Mouse (Mus musculus): ENCODE results near the gene Bcl2l2.

The Bcl2l2 gene

DNA sequence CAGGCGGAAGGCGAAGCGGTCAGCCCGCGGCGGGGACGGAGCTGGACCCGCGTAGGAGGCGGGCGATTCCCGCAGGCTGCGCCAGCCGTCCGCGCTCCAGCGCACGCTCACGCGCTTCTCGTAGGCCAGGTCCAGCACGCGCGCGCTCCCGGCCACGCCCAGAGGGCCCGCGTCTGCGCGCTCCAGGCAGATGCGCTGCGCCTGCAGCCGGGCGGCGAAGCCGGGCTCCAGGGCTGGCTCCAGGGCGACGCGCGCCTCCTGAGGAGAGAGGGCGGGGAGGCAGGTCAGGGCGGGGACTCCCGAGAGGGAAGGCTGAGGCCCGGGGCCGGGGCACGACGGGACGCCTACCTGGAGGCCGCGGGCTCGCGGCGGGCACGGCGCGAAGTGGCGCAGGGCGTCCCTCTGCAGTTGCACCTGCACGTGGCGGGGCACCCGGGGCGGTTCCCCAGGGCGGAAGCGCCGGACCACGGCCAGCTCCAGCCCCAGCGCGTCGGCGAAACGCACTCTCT lies 6.6 kb upstream of the Bcl2l2 start:
- ChIA-PET CTCF (interaction anchor here in 3 of 4 experiments (0.5 to 1.2 kb wide), 5 partner anchors 10 to 138 kb away, joined by 3 to 8 read pairs (median 3); partner anchors contain the start of gene Ngdn (in 1 of the 3)), POLR2A (interaction anchor here (0.7 to 3.0 kb wide), 17 partner anchors 9 to 201 kb away, joined by 3 to 12 read pairs (median 4); partner anchors contain the start of genes Efs (in 2 of the 4), Acin1 (in 1 of the 4), Cebpe (in 1 of the 4) and Ngdn (in 1 of the 4))

DNA sequence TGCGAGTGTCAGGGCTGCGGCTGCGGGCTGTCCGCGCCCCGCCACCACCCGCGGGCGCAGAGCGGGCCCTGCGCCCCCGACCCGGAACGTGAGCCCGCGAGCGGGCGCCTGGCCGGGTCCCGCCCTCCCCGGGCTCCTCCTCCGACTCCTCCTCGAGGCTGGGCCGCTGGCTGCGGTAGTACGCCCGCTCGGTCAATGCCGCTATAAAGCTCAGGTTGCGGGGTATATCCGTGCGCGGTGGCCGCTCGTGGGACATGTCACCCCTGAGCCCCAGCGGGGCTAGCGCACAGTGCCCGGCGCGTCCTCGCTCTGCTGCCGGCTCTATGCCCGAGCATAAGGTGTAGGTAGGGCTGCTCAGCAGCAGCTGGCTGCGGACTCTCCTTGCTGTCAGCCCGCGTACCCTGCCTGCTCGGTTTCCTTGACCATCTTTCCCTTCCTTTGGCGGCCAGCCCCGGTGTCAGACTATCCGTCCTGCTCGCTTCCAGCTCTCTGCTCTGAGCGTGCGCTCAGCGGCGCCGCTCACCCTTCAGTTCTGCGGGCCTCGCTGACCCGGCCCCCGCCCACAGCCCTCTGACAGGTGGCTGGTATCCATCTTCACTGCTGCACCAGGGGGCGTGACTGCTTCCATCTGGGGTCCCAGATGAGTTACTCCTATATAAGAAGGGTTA lies 6.0 kb upstream of the Bcl2l2 start, which contains the start of gene Ppp1r3e:
TSS of gene Ppp1r3e (minus strand) at position 503 of the 668 bp plus-strand sequence.
- ChIA-PET CTCF (interaction anchor here in 3 of 4 experiments (0.5 to 1.2 kb wide), 7 partner anchors 10 to 150 kb away, joined by 3 to 8 read pairs (median 4); partner anchors contain the start of gene Ngdn (in 1 of the 3)), POLR2A (interaction anchor here (0.7 to 3.0 kb wide), 17 partner anchors 9 to 200 kb away, joined by 3 to 12 read pairs (median 4); partner anchors contain the start of genes Efs (in 2 of the 4), Acin1 (in 1 of the 4), Cebpe (in 1 of the 4) and Ngdn (in 1 of the 4))

DNA sequence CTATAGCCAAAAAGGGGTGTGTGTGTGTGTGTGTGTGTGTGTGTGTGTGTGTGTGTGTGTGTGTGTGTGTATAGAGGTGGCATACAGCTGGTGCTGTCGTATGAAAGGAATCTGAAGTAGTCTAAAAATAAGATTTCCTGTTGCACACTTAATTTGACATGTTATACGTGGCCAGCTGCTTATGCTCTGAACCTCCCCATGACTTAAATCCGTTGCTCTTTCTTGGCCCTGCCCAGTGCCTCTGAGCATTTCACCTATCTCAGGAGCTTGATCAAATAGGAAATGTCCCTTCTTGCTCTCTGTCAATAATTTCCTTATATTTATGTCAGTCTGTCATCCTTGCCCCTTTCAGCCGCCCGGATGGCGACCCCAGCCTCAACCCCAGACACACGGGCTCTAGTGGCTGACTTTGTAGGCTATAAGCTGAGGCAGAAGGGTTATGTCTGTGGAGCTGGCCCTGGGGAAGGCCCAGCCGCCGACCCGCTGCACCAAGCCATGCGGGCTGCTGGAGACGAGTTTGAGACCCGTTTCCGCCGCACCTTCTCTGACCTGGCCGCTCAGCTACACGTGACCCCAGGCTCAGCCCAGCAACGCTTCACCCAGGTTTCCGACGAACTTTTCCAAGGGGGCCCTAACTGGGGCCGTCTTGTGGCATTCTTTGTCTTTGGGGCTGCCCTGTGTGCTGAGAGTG lies 990 bp downstream of the Bcl2l2 start:
- POLR2A ChIA-PET: interaction anchor here (0.6 to 5.3 kb wide), 17 partner anchors 9 to 210 kb away, joined by 3 to 66 read pairs (median 5); partner anchors contain the start of genes Efs (in 3 of the 4), Ngdn (in 2 of the 4), Slc22a17 (in 1 of the 4) and Thtpa (in 1 of the 4)
- CTCF ChIA-PET: interaction anchor here in 2 of 4 experiments (0.6 to 2.0 kb wide), 3 partner anchors 127 to 233 kb away, joined by 3 to 7 read pairs (median 6); partner anchors contain the start of gene Ngdn (in 1 of the 2)

DNA sequence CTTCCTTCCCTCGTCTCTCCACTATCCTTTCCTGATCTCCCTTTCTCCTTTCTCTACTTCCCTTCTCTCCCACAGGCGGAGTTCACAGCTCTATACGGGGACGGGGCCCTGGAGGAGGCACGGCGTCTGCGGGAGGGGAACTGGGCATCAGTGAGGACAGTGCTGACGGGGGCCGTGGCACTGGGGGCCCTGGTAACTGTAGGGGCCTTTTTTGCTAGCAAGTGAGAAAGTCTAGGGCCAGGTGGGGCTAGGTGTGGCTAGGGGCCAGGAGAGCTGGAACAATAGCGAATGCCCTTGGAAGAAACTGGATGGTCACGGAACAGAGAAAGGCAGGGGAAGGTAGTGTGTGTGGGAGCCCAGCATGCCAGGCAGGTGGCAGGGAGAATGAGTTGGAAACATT lies 2.1 kb downstream of the Bcl2l2 start:
- ChIA-PET POLR2A (interaction anchor here (0.8 to 5.3 kb wide), 10 partner anchors 9 to 156 kb away, joined by 3 to 66 read pairs (median 5); partner anchors contain the start of genes Efs (in 2 of the 4) and Ngdn (in 1 of the 4)), CTCF (interaction anchor here in 1 of 4 experiments (1.0 to 1.1 kb wide), 2 partner anchors 142 to 209 kb away, joined by 3 read pairs; partner anchors contain the start of gene Thtpa)

DNA sequence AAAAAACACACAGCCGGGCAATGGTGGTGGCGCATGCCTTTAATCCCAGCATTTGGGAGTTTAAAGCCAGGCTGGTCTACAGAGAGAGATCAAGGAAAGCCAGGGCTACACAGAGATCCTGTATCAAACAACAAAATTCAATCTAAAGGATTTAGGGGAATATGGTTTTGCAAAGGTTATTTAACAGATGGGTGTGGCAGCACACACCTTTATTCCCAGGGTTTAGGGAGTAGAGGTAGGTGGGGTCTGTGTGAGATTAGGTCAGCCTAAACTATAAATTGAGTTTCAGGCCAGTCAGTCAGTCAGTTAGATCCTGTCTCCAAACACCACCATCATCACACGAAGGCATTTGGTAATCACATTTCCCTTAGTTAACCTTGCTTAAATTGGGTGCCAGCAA lies 9.0 kb downstream of the Bcl2l2 start, which contains the start of gene Pabpn1:
TSS of gene Pabpn1 (plus strand) at position 301 of the 400 bp plus-strand sequence.
- ChIA-PET CTCF (no interaction called here), POLR2A (interaction anchor here in 3 of 4 experiments (0.9 to 7.4 kb wide), 6 partner anchors 9 to 221 kb away, joined by 3 to 52 read pairs (median 4); partner anchors contain the start of genes Bcl2l2 (in 1 of the 3) and Gm20521 (in 1 of the 3))

DNA sequence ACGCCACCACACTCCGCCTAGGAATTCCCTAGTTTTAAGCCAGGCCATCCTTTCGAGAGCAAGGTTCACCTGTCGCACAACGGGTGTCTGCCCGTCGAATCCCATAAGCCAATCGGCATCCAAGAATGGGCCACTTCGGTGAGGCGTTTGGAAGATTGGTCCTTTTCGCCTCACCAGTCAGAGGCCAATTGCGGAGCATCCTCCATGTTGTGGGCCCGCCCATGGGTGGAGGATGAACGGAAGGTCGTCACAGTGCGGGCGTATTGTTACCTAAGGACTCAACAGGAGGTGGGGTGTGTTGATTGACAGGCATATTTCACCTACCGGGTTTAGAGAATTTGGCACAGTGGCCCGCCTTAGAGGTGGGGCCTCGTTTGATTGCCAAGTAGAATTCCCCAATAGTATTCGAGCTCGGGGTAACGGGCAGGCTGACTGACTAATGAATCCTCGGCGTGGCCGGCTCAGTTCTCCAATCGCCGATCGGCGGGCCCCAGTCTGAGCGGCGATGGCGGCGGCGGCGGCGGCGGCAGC lies 10.5 kb downstream of the Bcl2l2 start:
- CTCF ChIA-PET: interaction anchor here (0.5 to 1.8 kb wide), 9 partner anchors 10 to 122 kb away, joined by 3 to 10 read pairs (median 3); partner anchors contain the start of genes Ngdn (in 2 of the 4), Bcl2l2 (in 1 of the 4), Cmtm5 (in 1 of the 4) and Gm20521 (in 1 of the 4)
- POLR2A ChIA-PET: interaction anchor here (0.6 to 7.4 kb wide), 45 partner anchors 9 to 691 kb away, joined by 3 to 66 read pairs (median 5); partner anchors contain the start of genes Bcl2l2 (in 3 of the 4), Efs (in 3 of the 4), Gm20521 (in 3 of the 4) and Ngdn (in 3 of the 4)

DNA sequence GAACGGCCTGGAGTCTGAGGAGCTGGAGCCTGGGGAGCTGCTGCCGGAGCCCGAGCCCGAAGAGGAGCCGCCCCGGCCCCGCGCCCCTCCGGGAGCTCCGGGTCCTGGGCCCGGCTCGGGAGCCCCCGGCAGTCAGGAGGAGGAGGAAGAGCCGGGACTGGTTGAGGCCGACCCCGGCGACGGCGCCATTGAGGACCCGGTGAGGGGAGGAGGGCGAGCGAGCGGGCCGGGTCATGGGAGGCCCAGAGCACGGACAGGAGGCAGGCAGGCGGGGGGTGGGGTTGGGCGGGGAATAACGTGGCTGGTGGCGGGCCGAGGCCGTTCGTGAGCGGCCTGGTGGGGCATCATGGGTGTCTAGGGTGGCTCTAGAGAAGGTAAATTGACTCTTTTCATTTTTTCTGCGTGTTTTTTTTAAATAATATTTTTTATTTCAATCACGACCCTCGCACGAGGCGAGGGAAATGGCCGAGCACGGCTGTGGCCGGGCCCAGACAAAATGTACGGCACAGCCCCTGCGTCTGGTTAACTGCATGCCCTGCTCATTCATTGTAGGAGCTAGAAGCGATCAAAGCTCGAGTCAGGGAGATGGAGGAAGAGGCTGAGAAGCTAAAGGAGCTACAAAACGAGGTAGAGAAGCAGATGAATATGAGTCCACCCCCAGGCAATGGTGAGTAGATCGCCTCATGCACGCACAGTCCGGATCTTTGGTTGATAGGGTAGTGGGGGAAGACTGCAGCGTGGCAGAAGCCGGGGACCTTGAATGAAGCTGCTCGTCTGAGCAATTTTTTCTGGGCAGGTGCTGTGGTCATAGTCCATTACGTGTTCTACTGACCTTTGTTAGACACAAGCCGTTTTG lies 11.3 kb downstream of the Bcl2l2 start:
- CTCF ChIA-PET: interaction anchor here in 3 of 4 experiments (0.5 to 1.8 kb wide), 8 partner anchors 11 to 121 kb away, joined by 3 to 10 read pairs (median 3); partner anchors contain the start of genes Ngdn (in 2 of the 3), Bcl2l2 (in 1 of the 3), Cmtm5 (in 1 of the 3) and Gm20521 (in 1 of the 3)
- POLR2A ChIA-PET: interaction anchor here (0.6 to 7.4 kb wide), 54 partner anchors 8 to 691 kb away, joined by 3 to 66 read pairs (median 5); partner anchors contain the start of genes Efs (in 3 of the 4), Ngdn (in 3 of the 4), Ppp1r3e (in 3 of the 4) and Bcl2l2 (in 2 of the 4)

DNA sequence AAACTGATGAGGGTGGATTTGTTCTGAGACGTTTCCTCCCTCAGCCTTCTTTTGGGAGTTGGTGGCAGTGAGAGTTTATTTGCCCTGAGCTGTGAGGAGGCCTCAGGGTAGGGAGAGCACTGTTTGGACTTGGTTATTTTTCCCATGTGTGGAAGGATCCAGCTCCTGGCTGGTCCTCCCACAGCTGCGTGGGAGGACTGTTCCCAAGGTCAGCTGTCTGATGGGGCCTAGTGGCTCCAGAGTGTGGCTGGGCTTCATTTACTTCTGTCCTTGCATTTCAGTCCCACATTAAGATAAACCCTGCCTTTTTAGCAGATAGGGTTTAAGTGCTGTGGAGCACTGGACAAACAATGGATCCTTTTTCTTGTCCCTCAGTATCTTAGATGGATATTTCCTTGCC lies 14.3 kb downstream of the Bcl2l2 start:
- ChIA-PET CTCF (no interaction called here), POLR2A (interaction anchor here in 2 of 4 experiments (1.0 to 7.4 kb wide), 8 partner anchors 12 to 118 kb away, joined by 3 to 66 read pairs (median 20); partner anchors contain the start of genes Bcl2l2 (in 2 of the 2), Efs (in 2 of the 2), Gm20521 (in 2 of the 2) and Slc22a17 (in 2 of the 2))

DNA sequence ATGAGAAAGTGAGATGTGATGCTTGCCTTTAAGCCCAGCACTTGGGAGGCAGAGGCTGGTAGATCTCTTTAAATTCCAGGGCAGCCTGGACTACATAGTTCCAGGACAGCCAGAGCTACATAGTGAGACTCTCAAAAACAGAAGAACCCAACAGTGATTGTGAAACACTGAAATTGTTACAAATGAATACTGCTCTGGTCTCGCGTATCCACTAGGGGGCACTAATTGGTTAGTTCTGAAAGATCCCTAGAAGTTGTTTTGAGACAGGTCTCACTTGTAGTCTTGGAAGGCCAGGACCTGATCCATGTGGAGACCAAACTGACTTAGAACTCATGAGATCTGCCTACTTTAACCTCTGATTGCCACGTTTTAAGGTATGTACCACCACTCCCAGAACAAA lies 17.2 kb downstream of the Bcl2l2 start:
- ChIA-PET CTCF (interaction anchor here (0.6 to 1.1 kb wide), 9 partner anchors 17 to 261 kb away, joined by 3 to 7 read pairs (median 4); partner anchors contain the start of genes Ngdn (in 2 of the 4), Bcl2l2 (in 1 of the 4) and Gm20521 (in 1 of the 4)), POLR2A (interaction anchor here in 3 of 4 experiments (0.6 to 7.1 kb wide), 10 partner anchors 10 to 115 kb away, joined by 3 to 47 read pairs (median 4); partner anchors contain the start of genes Bcl2l2 (in 1 of the 3), Gm20521 (in 1 of the 3) and Ngdn (in 1 of the 3))

DNA sequence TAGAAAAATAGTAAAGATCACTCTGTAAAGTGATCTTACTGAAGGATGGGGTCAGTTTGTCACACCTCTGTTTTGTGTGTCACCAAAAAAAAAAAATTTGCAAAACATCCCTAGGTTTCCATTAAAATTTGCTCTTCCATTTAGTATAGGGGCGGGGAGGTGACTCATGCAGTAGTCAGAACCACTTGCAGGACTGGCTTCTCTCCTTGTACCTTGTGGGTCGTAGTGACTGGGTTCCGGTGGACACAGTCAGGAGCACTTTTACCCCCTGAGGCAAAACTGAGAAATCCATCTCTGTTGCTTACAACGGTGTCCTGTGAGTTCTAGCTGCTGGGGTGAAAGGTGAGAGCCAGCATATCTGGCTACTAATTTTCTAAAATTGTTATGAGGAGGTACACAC lies 20.5 kb downstream of the Bcl2l2 start:
- CTCF ChIA-PET: no interaction called here
- POLR2A ChIA-PET: interaction anchor here in 3 of 4 experiments (0.9 to 3.6 kb wide), 6 partner anchors 9 to 163 kb away, joined by 3 to 18 read pairs (median 4); partner anchors contain the start of genes Efs (in 1 of the 3) and Slc22a17 (in 1 of the 3)

DNA sequence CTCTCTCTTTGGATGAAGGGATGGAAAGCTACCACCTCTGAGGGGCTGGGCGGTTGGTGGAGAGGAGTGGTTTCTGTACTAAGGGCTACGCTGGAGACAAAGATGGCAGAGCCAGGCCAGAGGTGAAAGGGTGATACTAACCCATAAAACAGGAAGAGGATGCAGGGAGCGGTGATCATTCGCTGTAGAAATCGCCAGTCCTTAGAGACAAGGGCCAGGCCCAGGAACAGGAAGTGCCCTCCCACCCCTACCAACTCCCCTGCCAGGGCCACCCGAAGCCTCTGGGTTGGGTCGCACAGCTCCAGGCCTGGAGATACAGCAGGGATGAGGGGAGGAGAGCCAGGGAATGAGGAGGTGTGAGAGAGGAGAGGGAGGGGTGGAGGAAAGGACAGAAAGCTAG lies 25.5 kb downstream of the Bcl2l2 start:
- ChIA-PET CTCF (interaction anchor here in 2 of 4 experiments (1.2 to 1.8 kb wide), 3 partner anchors 17 to 31 kb away, joined by 4 to 5 read pairs (median 5); partner anchors contain the start of gene Efs (in 1 of the 2)), POLR2A (interaction anchor here in 3 of 4 experiments (0.7 to 5.8 kb wide), 13 partner anchors 11 to 107 kb away, joined by 3 to 52 read pairs (median 4); partner anchors contain the start of genes Efs (in 3 of the 3), Ngdn (in 1 of the 3) and Pabpn1 (in 1 of the 3))

DNA sequence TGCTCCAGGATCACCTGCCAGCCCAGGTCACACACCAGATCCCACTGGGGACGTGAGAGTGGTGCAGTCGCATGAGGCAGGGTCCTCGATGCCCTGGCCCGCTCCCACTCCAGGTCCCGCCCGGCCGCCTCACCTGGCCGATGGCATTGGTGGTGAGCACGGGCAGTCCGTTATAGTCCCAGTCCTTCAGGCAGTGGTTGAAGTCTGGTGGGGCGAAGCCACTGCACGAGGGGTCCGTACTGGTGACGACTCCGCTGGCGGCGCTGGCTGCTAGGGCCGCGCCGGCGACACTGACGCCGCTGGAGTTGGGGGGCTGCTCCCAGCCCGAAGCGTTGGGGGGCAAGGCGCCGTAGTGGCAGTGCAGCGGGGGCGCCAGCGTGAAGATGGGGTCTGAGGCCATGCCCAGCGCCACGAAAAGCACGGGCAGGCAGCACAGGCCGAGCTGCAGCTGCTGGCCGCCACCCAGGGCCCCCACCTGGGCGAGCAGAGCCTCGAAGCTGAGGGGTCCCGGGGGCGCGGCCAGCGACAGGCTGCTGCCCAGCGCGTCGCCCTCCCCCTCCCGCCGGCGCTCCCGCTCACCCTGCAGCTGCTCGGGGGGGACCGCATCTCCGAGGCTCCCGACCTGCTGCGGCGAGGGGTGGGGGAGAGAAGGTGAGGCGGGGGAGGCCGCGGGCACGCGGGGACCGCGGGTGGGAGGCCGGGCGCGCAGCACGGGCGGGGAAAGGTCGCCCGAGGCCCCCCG lies 29.1 kb downstream of the Bcl2l2 start:
- POLR2A ChIA-PET: interaction anchor here (0.5 to 5.8 kb wide), 31 partner anchors 8 to 667 kb away, joined by 3 to 52 read pairs (median 4); partner anchors contain the start of genes Efs (in 3 of the 4), Bcl2l2 (in 1 of the 4), Gm20521 (in 1 of the 4) and Ngdn (in 1 of the 4)
- CTCF ChIA-PET: interaction anchor here (0.6 to 1.5 kb wide), 4 partner anchors 14 to 327 kb away, joined by 3 to 6 read pairs (median 4); partner anchors contain the start of gene Efs (in 1 of the 4)

DNA sequence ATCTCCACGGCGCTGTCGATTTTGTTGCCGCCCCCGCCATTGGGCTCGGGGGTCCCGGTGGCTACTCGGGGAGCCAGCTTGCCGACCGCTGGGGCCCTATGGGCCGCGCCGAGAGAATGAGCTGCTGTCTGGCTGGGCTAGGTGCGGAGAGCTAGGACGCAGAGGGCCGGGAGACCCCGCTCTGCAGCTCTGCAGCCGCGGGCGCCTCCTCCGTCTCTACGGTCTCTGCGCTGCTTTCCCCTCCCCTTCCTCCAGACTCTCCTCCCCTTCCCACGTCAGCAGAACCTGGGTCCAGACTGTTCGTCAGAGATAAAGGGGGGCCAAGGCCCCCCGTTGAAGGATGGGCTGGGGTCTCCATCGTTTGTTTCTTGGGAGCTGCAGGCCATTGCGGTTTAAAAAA lies 29.7 kb downstream of the Bcl2l2 start, which contains the start of gene Slc22a17:
TSS of gene Slc22a17 (minus strand) at position 247 of the 400 bp plus-strand sequence.
- ChIA-PET POLR2A (interaction anchor here (0.6 to 2.9 kb wide), 25 partner anchors 8 to 808 kb away, joined by 3 to 29 read pairs (median 4); partner anchors contain the start of genes Efs (in 3 of the 4), Bcl2l2 (in 1 of the 4), Gm20521 (in 1 of the 4) and Ngdn (in 1 of the 4)), CTCF (interaction anchor here in 2 of 4 experiments (1.1 to 1.5 kb wide), 2 partner anchors 13 to 27 kb away, joined by 3 to 4 read pairs; partner anchors contain the start of gene Efs (in 1 of the 2))

DNA sequence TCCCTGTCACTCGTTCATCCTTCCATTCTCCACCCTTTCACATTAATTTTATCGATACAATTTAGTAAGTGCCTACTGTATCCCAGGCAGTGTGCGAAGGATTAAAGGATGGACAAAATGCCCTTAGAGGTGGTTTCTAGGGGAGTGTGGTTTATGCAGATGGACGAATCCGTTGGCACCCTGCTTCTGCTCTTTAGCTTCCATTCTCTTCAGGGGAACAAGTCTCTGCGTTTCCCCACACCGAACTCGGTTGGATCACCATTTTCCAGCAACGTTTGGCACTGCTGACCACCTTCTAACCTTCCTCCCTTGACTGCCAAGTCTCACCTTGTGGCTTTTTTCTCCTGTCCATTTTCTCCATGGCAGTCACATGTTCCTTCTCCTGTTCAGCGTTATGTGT lies 30.2 kb downstream of the Bcl2l2 start:
- ChIA-PET CTCF (interaction anchor here in 2 of 4 experiments (1.1 to 1.5 kb wide), 2 partner anchors 13 to 26 kb away, joined by 3 to 4 read pairs; partner anchors contain the start of gene Efs (in 1 of the 2)), POLR2A (interaction anchor here (0.7 to 2.9 kb wide), 18 partner anchors 9 to 808 kb away, joined by 3 to 29 read pairs (median 4); partner anchors contain the start of genes Efs (in 3 of the 4) and Ngdn (in 1 of the 4))

All from embryonic stem cell, embryonic (primary cell).